Mouse (Mus musculus) bone marrow macrophage, adult 2 months (primary cell): ENCODE data around the gene Brd3.

Experiments used
- CTCF ChIP-seq: IDR thresholded peaks from 2 replicates; pipeline ENCODE4 v1.5.1; 2012; ENCODE audit warnings: low read depth, mild to moderate bottlenecking, low read length, moderate library complexity
- POLR2A ChIP-seq: IDR thresholded peaks from 2 replicates; pipeline ENCODE4 v1.6.1; 2012; ENCODE audit warnings: mild to moderate bottlenecking, low read depth, low read length, borderline replicate concordance

DNA sequence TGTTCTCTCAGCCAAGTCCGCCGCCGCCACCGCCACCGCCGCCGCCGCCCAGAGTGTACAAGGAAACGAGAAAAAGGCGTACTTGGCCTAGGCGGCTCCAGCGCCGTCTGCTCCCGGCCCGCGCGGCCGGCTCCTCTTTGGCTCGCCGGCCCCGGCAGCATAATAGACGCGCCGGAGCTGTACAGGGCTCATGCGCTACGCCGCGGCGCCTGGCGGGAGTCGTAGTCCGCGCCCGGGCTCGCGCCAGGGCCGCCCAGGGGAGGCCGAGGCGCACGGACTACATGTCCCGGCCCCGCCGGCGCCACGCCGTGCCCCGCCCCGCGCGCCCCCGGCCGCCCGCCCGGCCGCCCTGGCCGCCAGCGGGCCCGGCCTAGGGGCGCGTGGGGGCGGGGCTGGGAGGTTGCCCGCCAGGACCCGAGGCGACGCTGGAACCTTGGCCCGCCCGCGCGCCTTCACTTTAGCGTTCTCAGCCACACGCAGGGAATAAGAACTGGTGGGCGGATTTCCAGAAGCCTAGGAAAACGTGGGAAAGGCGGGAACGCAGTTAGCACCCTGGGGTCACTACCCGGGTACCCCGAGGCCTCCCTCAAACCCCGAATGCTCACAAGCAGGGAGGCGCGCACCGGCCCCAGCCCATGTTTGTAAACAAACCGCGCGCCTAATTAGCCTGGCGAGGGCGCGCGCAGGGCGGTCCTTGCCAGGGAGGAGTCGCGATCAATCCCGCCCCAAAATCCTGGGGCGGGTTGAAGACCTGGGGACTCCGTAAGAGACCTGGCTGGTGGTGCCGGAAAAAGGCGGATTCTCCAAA lies 31.8 kb downstream of the Brd3 start:
- TF ChIP-seq CTCF (no peak), POLR2A (peak; percentile 62; the same call in 1 of the 2 replicates)
